Mouse (Mus musculus) midbrain, embryonic 11.5 days (tissue): ENCODE results near the gene B4galt7. TPM values are rescaled to one million over a fixed set of nuclear protein-coding genes. Genes with fewer than 3 reads are reported as not detected.
"Not testable (repeated sequence)": the region's sequence is repeated elsewhere in the genome, so short reads cannot be mapped to it uniquely, and the experiment has no call there.

Source experiments
- ATAC-seq: fragments of 200-750 bp; cut with Nextera tagmentation; 2 replicates; pipeline ENCODE4 v1.8.0; 2017; ENCODE audit warnings: moderate TSS enrichment, moderate library complexity; ENCODE audit not compliant: low FRiP score
- DNase-seq: peaks from one replicate; pipeline ENCODE4 v3.0.0; 2015; ENCODE audit warnings: low spot score; ENCODE audit errors: missing footprints
- H3K27ac ChIP-seq: fragments of 300-500 bp; sonication (generic); 2 replicates; pipeline ENCODE4 v1.5.1; 2014; ENCODE audit warnings: low read depth, low read length
- H3K27me3 ChIP-seq: fragments of 300-500 bp; sonication (generic); 2 replicates; pipeline ENCODE4 v1.6.1; 2014; ENCODE audit warnings: mild to moderate bottlenecking, low read length, moderate library complexity, mixed read lengths; ENCODE audit not compliant: control insufficient read depth, insufficient read depth
- H3K36me3 ChIP-seq: fragments of 300-500 bp; sonication (generic); 2 replicates; pipeline ENCODE4 v1.6.1; 2014; ENCODE audit warnings: mild to moderate bottlenecking, low read length, moderate library complexity, mixed read lengths; ENCODE audit not compliant: control insufficient read depth, insufficient read depth
- H3K4me1 ChIP-seq: fragments of 300-500 bp; sonication (generic); 2 replicates; pipeline ENCODE4 v1.6.1; 2014; ENCODE audit warnings: low read length; ENCODE audit not compliant: control insufficient read depth, insufficient read depth
- H3K4me2 ChIP-seq: fragments of 300-500 bp; sonication (generic); 2 replicates; pipeline ENCODE4 v1.6.1; 2014; ENCODE audit warnings: mild to moderate bottlenecking, moderate library complexity
- H3K4me3 ChIP-seq: fragments of 300-500 bp; sonication (generic); 2 replicates; pipeline ENCODE4 v1.5.1; 2014; ENCODE audit warnings: low read depth, low read length
- H3K9ac ChIP-seq: fragments of 300-500 bp; sonication (generic); 2 replicates; pipeline ENCODE4 v1.6.1; 2014; ENCODE audit warnings: low read length
- H3K9me3 ChIP-seq: fragments of 300-500 bp; sonication (generic); 2 replicates; pipeline ENCODE4 v1.6.1; 2016; ENCODE audit warnings: low read length; ENCODE audit not compliant: control insufficient read depth
- WGBS: fragments of 180-500 bp; shearing (Covaris S2); extraction: QIAGEN DNeasy Blood & Tissue Kit; methylation state at CpG from one replicate; pipeline ENCODE4 v1.1.7; 2014; 5-methylcytosine and 5-hydroxymethylcytosine counted together
- polyA plus RNA-seq: library from polyadenylated mRNA; unstranded; fragments of >200 nt; fragmentation: Nextera tagmentation; extraction: Ambion mirVana; gene quantifications from 2 replicates; pipeline ENCODE4 v1.2.1, GENCODE M21; 2014

Gene B4galt7
- polyA plus RNA-seq, 1 experiment from 2014 or later = 16.0 TPM

DNA sequence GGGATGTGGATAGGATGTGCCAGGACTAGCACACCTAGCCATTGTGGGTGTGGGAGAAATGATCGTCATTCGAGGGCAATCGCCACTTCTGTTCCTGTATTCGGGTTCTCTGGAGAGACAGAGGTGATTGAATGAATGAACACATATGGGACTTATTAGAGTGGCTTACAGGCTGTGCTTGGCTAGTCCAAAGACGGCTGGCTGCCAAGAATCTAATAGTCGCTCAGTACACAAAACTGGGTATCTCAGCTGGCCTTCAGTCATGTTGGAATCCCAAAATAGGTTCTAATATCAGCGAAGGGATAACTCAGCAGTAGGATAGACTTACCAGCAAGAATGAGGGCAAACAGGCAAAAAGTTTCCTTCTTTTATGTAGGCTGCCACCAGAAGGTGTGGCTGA, 12.3 kb downstream of the B4galt7 start:
- Histone ChIP-seq H3K4me2 (no peak overlapping the region), H3K27me3 (no peaks in the 10 kb centered on the region), H3K36me3 (peaks cover 5% of the 10 kb centered on the region), H3K9ac (no peak overlapping the region), H3K27ac (no peak overlapping the region), H3K4me3 (no peak overlapping the region), H3K9me3 (no peaks in the 10 kb centered on the region), H3K4me1 (no peaks in the 10 kb centered on the region)
- DNase-seq (no peak), ATAC-seq (no peak)
- 87% methylated on average over 7 of the region's 7 CpGs for WGBS

DNA sequence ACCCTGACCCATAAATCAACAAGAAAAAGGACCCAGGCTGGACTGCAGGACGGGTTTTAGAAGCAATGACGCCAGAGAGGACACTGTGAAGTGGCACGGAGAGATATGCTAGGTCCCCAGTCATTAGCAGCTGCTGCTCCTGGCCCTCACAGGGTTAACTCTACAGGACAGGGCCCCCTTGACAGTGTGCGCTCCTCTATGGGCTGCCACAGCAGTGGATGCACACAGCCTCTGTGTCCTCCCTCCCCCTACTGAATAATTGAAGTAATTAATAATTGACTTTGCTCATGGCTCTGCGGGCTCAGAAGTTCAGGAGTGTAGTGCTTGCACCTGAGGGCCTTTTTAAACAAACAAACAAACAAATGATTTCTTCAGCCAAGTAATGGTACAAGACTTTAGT, 13.8 kb downstream of the B4galt7 start:
- 55% methylated on average over 5 of the region's 5 CpGs for WGBS
- H3K9me3 ChIP-seq = no peaks in the 10 kb centered on the region

DNA sequence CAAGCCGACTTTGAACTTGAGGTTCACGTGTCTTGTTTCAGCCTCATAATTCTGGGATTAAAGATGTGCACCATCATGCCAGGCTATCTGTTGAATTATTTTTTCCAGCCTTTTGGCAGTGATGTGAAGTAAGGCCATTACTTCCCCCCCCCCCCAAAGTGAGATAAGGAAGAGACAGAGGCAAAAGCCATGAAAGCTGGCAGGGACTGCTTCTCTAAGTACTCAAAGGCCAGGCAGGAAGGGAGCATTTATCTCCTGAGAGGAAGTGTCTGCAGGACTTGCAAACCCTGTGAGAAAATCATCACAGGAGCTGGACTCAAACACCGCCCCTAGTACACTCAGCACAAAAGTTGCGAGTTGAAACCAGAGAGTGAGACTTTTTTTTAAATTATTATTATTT, 19.6 kb downstream of the B4galt7 start:
- no peaks in the 10 kb centered on the region for H3K27me3 ChIP-seq
- H3K9me3 ChIP-seq = no peaks in the 10 kb centered on the region
- H3K4me2 ChIP-seq = no peak overlapping the region
- H3K4me1 ChIP-seq = peaks cover 5% of the 10 kb centered on the region; the same call in 1 of the 2 replicates
- WGBS = 84% methylated on average over 4 of the region's 4 CpGs
- no peak overlapping the region for H3K4me3 ChIP-seq
- no peak for DNase-seq
- no peaks in the 10 kb centered on the region for H3K36me3 ChIP-seq
- H3K27ac ChIP-seq = no peak overlapping the region
- H3K9ac ChIP-seq = no peak overlapping the region
- ATAC-seq = no peak

More for the DNA sequence above, 13.8 kb downstream of the B4galt7 start:
- H3K9ac ChIP-seq = no peak overlapping the region
- H3K27me3 ChIP-seq = no peaks in the 10 kb centered on the region
- peaks cover 5% of the 10 kb centered on the region for H3K36me3 ChIP-seq
- H3K27ac ChIP-seq = no peak overlapping the region
- no peak overlapping the region for H3K4me3 ChIP-seq
- no peak for DNase-seq
- no peak for ATAC-seq
- H3K4me1 ChIP-seq = no peaks in the 10 kb centered on the region
- no peak overlapping the region for H3K4me2 ChIP-seq

DNA sequence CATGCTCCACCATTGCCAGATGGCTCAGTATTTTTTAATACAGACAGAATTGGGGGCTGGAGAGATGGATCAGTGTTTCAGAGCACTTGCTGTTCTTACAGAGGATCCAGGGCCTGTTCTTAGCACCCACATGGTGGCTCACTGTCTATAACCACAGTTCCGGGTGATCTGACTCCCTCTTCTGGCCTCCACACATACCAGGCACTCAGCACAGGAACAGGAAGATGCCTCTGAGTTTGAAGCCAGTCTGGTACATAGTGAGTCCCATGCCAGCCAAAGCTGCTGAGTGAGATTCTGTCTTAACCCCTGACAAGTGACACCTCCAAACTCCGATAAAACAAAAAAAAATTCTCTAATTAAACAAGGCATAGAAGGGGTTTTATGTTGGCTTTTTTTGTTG, 20.6 kb downstream of the B4galt7 start:
- WGBS = 82% methylated on average over 2 of the region's 2 CpGs
- no peak overlapping the region for H3K4me2 ChIP-seq
- no peak overlapping the region for H3K9ac ChIP-seq
- no peak for DNase-seq
- no peak for ATAC-seq
- no peaks in the 10 kb centered on the region for H3K9me3 ChIP-seq
- no peak overlapping the region for H3K4me3 ChIP-seq
- H3K36me3 ChIP-seq = no peaks in the 10 kb centered on the region
- H3K27ac ChIP-seq = no peak overlapping the region
- no peaks in the 10 kb centered on the region for H3K27me3 ChIP-seq
- peaks cover 8% of the 10 kb centered on the region for H3K4me1 ChIP-seq

DNA sequence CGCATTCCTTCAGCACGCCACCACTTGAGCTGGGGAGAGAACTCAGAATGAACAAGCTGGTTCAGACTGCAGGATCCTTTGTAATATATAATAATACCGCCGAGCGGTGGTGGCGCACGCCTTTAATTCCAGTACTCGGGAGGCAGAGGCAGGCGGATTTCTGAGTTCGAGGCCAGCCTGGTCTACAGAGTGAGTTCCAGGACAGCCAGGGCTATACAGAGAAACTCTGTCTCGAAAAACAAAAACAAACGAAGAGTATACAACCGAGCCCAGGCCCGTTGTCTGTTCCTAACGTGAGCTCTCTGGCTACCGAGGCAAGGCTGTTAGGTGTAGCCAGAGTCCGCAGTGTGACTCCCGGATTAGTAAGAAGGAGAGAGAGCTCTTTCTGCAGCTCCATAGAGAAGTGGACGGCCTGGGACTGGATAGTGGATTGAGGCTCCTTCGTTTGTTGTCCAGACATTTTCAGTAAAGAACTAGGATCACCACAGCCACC, 22.5 kb downstream of the B4galt7 start:
- H3K4me1 ChIP-seq, H3K27me3 ChIP-seq, H3K36me3 ChIP-seq, H3K9me3 ChIP-seq, H3K27ac ChIP-seq: not testable (repeated sequence)
- peak overlapping the region; percentile 88 for H3K9ac ChIP-seq
- 28% methylated on average over 20 of the region's 20 CpGs for WGBS
- H3K4me3 ChIP-seq = peak overlapping the region; percentile 82
- peak; percentile 82 for DNase-seq
- 0 out of 2 replicates have a peak, but pooled peaks have one; percentile 5 for ATAC-seq
- peak overlapping the region; percentile 81 for H3K4me2 ChIP-seq

DNA sequence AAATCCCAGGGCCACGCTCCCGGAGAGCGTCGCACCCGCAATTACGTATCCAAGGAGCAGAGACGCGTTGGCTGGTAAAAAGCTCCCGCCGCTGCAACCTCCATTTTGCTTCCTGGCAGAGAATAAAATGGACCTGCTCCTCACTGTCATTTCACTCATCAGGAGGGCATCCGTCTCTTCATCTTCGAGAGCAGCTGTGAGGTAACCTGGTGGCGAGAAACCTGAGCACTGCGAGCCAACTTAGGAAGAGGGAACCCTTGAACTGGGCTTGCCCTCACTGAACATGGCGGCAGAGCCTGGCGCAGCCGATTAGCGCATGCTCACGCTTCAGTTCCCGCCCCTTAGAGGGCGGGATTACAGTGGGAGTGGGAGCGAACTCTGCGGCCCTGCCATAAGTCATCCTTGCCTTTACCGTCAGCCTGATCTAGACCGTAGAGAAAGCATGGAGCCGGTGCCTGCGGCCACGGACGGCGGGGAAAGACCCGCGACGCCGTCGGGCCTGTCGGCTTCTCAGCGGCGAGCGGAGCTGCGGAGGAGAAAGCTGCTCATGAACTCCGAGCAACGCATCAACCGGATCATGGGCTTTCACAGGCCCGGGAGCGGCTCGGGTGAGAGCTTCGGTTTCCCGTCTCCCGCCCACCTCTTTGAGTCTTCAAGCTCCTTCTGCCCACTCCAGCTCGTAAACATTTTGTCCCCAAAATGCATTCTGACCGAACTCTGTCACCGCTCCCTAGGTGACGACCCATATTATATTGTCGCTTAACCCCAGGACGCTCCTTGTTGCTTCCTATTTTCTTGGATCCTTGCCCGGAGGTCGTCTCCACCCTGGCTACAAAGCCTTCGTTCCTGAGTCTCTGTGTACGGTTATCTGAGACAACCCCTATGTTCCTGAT, 23.2 kb downstream of the B4galt7 start, which contains the start of gene Caml:
Gene Caml, plus strand, starts transcription at position 357 of the 893 bp plus-strand sequence.
- Histone ChIP-seq H3K4me3 (peak within 1 kb of the TSS; percentile 82), H3K36me3 (peaks cover 5% of the 10 kb centered on the region; the same call in 1 of the 2 replicates), H3K9me3 (no peaks in the 10 kb centered on the region), H3K4me1 (peaks cover 8% of the 10 kb centered on the region), H3K27me3 (no peaks in the 10 kb centered on the region), H3K9ac (peak within 1 kb of the TSS; percentile 88), H3K27ac (no peak within 1 kb of the TSS; the same call in none of the 2 replicates), H3K4me2 (peak within 1 kb of the TSS; percentile 81)
- peak; percentile 99 for DNase-seq
- peak; percentile 97 for ATAC-seq
- WGBS = under 1% methylated on average over 59 of the region's 59 CpGs

DNA sequence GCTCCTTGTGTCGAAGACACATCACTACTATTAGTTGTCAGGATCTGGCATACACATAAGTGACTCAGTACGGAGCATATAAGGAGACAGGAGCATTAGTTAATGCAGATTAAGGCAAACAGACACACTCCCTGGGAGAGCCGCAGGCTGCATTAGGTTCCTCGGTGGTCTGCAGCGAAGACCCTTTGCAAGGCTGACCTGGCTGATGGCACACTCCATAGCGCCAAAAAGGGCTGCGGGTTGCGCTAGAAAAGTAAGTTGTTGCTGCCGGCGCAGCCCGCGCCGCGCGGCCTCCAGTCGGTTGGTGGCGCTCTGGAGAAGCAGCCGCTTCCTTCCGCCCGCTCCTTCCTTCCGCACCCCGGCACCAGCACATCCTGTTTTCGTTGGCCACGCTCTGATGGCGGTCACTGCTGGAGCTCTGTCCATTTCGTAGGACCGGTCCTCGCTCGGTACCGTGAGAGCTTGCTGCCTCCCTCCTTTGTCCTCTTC, 35.0 kb downstream of the B4galt7 start, which contains the start of gene Ddx46:
Gene Ddx46, plus strand, starts transcription at position 389 of the 489 bp plus-strand sequence.
- 0 out of 2 replicates have a peak, but pooled peaks cover 8% of the 10 kb centered on the region for H3K36me3 ChIP-seq

DNA sequence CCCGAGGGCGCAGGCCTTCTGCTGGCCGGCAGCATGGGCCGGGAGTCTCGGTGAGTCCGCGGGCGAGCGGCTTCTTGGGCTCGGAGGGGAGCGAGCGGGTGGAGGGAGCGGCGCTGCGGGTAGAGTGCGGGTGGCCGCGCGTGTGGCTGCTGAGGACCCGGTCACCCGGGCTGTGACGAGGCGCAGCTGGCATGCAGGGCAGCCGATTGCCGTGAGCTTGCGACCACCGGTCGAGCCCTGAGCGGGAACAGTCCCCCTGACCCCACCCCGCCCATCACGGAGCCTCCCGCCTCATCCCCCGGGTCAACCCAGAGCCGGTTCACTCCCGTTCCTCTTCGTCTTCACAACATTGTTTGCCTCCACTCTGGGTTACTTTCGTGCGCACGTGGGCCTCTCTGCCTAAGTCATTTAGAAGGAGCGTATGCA, 35.5 kb downstream of the B4galt7 start:
- 0 out of 2 replicates have a peak, but pooled peaks cover 8% of the 10 kb centered on the region for H3K36me3 ChIP-seq
- no peaks in the 10 kb centered on the region for H3K27me3 ChIP-seq
- H3K4me2 ChIP-seq = peak overlapping the region; percentile 77
- H3K4me1 ChIP-seq = peaks cover 8% of the 10 kb centered on the region; the same call in 1 of the 2 replicates
- ATAC-seq (peak; percentile 71), DNase-seq (no peak)
- no peaks in the 10 kb centered on the region for H3K9me3 ChIP-seq
- H3K9ac ChIP-seq = peak overlapping the region; percentile 94
- under 1% methylated on average over 40 of the region's 40 CpGs for WGBS
- peak overlapping the region; percentile 98 for H3K4me3 ChIP-seq
- no peak overlapping the region for H3K27ac ChIP-seq

More for the DNA sequence above, 35.0 kb downstream of the B4galt7 start, which contains the start of gene Ddx46:
- H3K9me3 ChIP-seq = no peaks in the 10 kb centered on the region
- peak within 1 kb of the TSS; percentile 77 for H3K4me2 ChIP-seq
- no peaks in the 10 kb centered on the region for H3K27me3 ChIP-seq
- peak; percentile 91 for ATAC-seq
- peak; percentile 100 for DNase-seq
- peak within 1 kb of the TSS; percentile 98 for H3K4me3 ChIP-seq
- WGBS = 6% methylated on average over 30 of the region's 30 CpGs
- H3K9ac ChIP-seq = peak within 1 kb of the TSS; percentile 94
- H3K4me1 ChIP-seq = peaks cover 8% of the 10 kb centered on the region; the same call in 1 of the 2 replicates
- H3K27ac ChIP-seq = no peak within 1 kb of the TSS
